Mouse (Mus musculus) G1E (cell line): ENCODE results near the gene Fkbp8.

Experiments used
- CTCF ChIP-seq: IDR thresholded peaks from 2 replicates; pipeline ENCODE4 v1.5.1; 2012; ENCODE audit warnings: low read depth, low read length, inconsistent platforms, mixed read lengths
- GATA1 ChIP-seq: IDR thresholded peaks from 2 replicates; pipeline ENCODE4 v1.6.1; 2012; ENCODE audit warnings: borderline replicate concordance, low read length, inconsistent platforms, mixed read lengths

DNA sequence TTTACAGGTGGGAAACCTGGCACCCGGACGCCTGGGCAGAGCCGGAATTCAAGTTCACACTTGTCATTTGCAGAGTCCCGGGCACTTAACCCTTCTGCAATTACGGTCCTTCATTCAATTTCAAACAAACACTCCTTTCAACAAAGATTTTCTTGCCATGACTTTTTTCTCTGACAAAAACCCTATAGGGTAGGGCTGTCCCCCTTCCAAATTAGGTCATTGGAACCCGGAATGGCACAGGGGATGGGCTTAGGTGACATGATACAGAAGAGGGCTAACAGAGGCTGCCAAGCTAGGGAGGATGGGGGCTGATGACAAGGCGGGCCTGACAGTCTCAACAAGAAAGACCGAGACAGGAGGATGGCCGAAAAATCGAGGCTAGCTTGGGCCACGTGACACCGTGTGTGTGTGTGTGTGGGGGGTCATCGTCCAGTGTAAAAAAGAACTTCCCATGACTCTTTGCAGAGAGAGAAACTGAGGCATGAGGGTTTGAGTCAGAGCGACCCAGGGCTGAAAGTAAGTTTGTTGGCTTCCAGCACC, 38.5 kb upstream of the Fkbp8 start:
- no peak for TF ChIP-seq CTCF
- TF ChIP-seq GATA1 = no peak
